ENCODE assay signal across 11 mouse cellular contexts in genomic region chr8:74980060-74980710, GRCm38 (mm10). TPM values are rescaled to one million over a fixed set of nuclear protein-coding genes. Genes with fewer than 3 reads are reported as not detected.
DNase-seq lines count a peak whose midpoint lies in the region; ATAC-seq and TF ChIP-seq lines count a peak whose summit lies in the region.
"Had no signal": no experiment of that assay in that cellular context is flagged by ENCODE, and none has a peak within 500 bp of the region (broad histone marks: within the 10 kb centered on the region; RNA-seq: fewer than 3 reads in every experiment).

No protein-coding gene starts in this region.

- H3K9me3 ChIP-seq in E14TG2a.4 (ENCODE audit: low read length) (no peaks in the 10 kb centered on the region), ES-E14 (ENCODE audit: control insufficient read depth, insufficient read depth, low read depth, low read length) (no peaks in the 10 kb centered on the region)
- H3K9me3 ChIP-seq: forebrain, embryonic 12.5 days; heart, embryonic 15.5 days; limb, embryonic 10.5 days had no signal

- H3K36me3 ChIP-seq in E14TG2a.4 (ENCODE audit: insufficient read depth, low read length), result no peaks in the 10 kb centered on the region
- H3K36me3 ChIP-seq in ES-E14 (ENCODE audit: control insufficient read depth, insufficient read depth, low read length, poor library complexity, severe bottlenecking), result no peaks in the 10 kb centered on the region
- H3K36me3 ChIP-seq: forebrain, embryonic 12.5 days; heart, embryonic 15.5 days; limb, embryonic 10.5 days had no signal

- in situ Hi-C loops in ES-E14 (cut with MboI; ENCODE audit: low sequenced_read_pairs in 2 of 2, unreplicated experiment in 2 of 2), result no loop called here

- H3K4me1 ChIP-seq in E14TG2a.4 (replicated peaks; ENCODE audit: low read depth, low read length) (peaks cover 47% of the 10 kb centered on the region), ES-E14 (ENCODE audit: control insufficient read depth in 2 of 2, insufficient read depth in 2 of 2, low read length in 2 of 2, poor library complexity in 1 of 2) (peaks cover 3 to 7% of the 10 kb centered on the region in 2 experiments; a peak in 2 of 4 replicates)
- H3K4me1 ChIP-seq: forebrain, embryonic 12.5 days; heart, embryonic 15.5 days; limb, embryonic 10.5 days had no signal

- no peak for TF ChIP-seq CTCF in E14TG2a.4 (conservative IDR thresholded peaks at IDR 0.05; ENCODE audit: low read length)

- peak; percentile 9 for DNase-seq in kidney, postnatal 10 days
- DNase-seq in kidney, postnatal 4 days, result no peak
- peak; percentile 36 for DNase-seq in ES-E14 (ENCODE audit: low read depth, low spot score)
- DNase-seq in layer of hippocampus, adult 9-10 months (ENCODE audit: low spot score), result no peak

- H3K27ac ChIP-seq in ES-E14 (ENCODE audit: insufficient read depth, low read depth, low read length, poor library complexity, severe bottlenecking), result peak overlapping the region; percentile 35; the same call in 1 of the 2 replicates
- H3K27ac ChIP-seq: forebrain, embryonic 12.5 days; heart, embryonic 15.5 days; limb, embryonic 10.5 days had no signal

- no peak overlapping the region for H3K9ac ChIP-seq in ES-E14 (ENCODE audit: insufficient read depth, low read depth, low read length, poor library complexity, severe bottlenecking)
- H3K9ac ChIP-seq: forebrain, embryonic 12.5 days; heart, embryonic 15.5 days; liver, postnatal 0 days had no signal

- H3K27me3 ChIP-seq in E14TG2a.4 (ENCODE audit: insufficient read depth, low read length), result no peaks in the 10 kb centered on the region
- H3K27me3 ChIP-seq: forebrain, embryonic 12.5 days; heart, embryonic 15.5 days had no signal

- peak; percentile 70 for ATAC-seq in megakaryocyte, adult 5-6 weeks (ENCODE audit: poor library complexity, severe bottlenecking)
- ATAC-seq in inflammation-experienced regulatory T-cells, adult 6 months, result no peak
- ATAC-seq: liver, postnatal 0 days had no signal

- H3K4me3 ChIP-seq in E14TG2a.4 (replicated peaks; ENCODE audit: low read length), result 0 out of 2 replicates have a peak overlapping the region, but pooled peaks have one; percentile 13
- H3K4me3 ChIP-seq in ES-E14 (ENCODE audit: insufficient read depth in 1 of 2, low read depth in 1 of 2, low read length in 2 of 2, poor library complexity in 1 of 2, severe bottlenecking in 1 of 2), result no peak overlapping the region
- H3K4me3 ChIP-seq: forebrain, embryonic 12.5 days; heart, embryonic 15.5 days; limb, embryonic 10.5 days had no signal

TF ChIP-seq in ES-E14, 5 proteins besides CTCF, POLR2A, EP300 and RAD21:
- TF ChIP-seq ZC3H11A (IDR thresholded peaks at IDR 0.05; ENCODE audit: borderline replicate concordance, low read depth, low read length) (no peak), HCFC1 (IDR thresholded peaks at IDR 0.05; ENCODE audit: borderline replicate concordance, insufficient read depth, low read length) (no peak), CHD2 (IDR thresholded peaks at IDR 0.05; ENCODE audit: low read depth, low read length) (no peak), MAFK (IDR thresholded peaks at IDR 0.05; ENCODE audit: insufficient read depth, low read depth, low read length) (no peak)

RNA-seq across cellular contexts. Expression of gene Hmgxb4, which starts 13.0 kb away (rescaled TPM):
- 66.5 and 75.4 TPM in 2 replicates for total RNA-seq in ES-E14 (2012; rRNA removed)
- 24.4 and 28.4 TPM in 2 replicates for total RNA-seq in megakaryocyte, adult 5-6 weeks (2015)
- 77.8 and 95.8 TPM in 2 replicates for total RNA-seq in megakaryocyte, adult 5-6 weeks (2017)
- 10 to 100 TPM; 32.6 to 57.3 (median 42.5) TPM for polyA plus RNA-seq in inflammation-experienced regulatory T-cells, adult 6 months (2017; shearing (Covaris generic))

RNA-seq across cellular contexts. Expression of gene Tom1, which starts 53.3 kb away (rescaled TPM):
- 24.5 and 24.7 TPM in 2 replicates for total RNA-seq in ES-E14 (2012; rRNA removed)
- 53.1 and 60.1 TPM in 2 replicates for total RNA-seq in megakaryocyte, adult 5-6 weeks (2015)
- total RNA-seq in megakaryocyte, adult 5-6 weeks (2017), result 46.6 and 60.7 TPM in 2 replicates
- 10 to 100 TPM; 13.7 to 24.0 (median 15.1) TPM for polyA plus RNA-seq in inflammation-experienced regulatory T-cells, adult 6 months (2017; shearing (Covaris generic))

Comparison
In these comparisons a context has a peak if more than half of its experiments do, and no peak if none do; other contexts are left out.
1. DNase-seq: peak in kidney, postnatal 10 days (single experiment) and ES-E14 (single experiment); none in kidney, postnatal 4 days (0 of 2) and layer of hippocampus, adult 9-10 months (single experiment).